Mouse (Mus musculus): ENCODE measurements around the gene Dnajb4.

DNA sequence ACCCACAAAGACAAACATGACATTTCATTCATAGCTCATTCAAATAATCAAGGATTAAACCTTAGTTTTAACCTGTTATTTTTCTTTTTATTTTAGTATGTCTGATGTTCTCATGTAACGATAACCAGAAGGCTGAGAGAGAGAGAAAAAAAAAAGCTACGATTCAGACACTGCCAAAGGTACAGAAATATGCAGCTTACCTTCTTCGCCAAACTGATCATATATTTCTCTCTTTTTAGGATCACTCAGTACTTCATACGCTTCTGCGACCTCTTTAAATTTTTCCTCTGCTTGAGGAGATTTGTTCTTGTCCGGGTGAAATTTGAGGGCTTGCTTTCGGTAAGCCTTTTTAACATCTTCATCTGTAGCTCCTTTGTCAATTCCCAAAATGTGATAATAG lies 16.9 kb downstream of the Dnajb4 start:
- TF ChIP-seq CTCF (IDR thresholded peaks at IDR 0.05; ENCODE audit: low read depth): no peak
- TF ChIP-seq EP300 (optimal IDR thresholded peaks at IDR 0.05): no peak
